Mouse (Mus musculus): ENCODE measurements around the gene 3830406C13Rik.
"Not testable (repeated sequence)": the region's sequence is repeated elsewhere in the genome, so short reads cannot be mapped to it uniquely, and the experiment has no call there.

Gene 3830406C13Rik

GRCm38 (mm10) chr14:12284141-12284912 is at the start of gene 3830406C13Rik:
3830406C13Rik (plus strand) TSS chr14:12284173.
- DNase-seq, result peak; percentile 84

GRCm38 (mm10) chr14:12243726-12244125 is 40.2 kb upstream of the 3830406C13Rik start:
- no peak for DNase-seq

GRCm38 (mm10) chr14:12276031-12276430 is 7.9 kb upstream of the 3830406C13Rik start:
- no peak for DNase-seq

- DNase-seq, result no peak
These were observed 332 bp upstream of the 3830406C13Rik start, which contains the start of gene Gm49355 for GRCm38 (mm10) chr14:12283641-12284040. Gm49355 (plus strand) TSS chr14:12283976.

- DNase-seq, result not testable (repeated sequence)
These were observed 5.8 kb downstream of the 3830406C13Rik start for GRCm38 (mm10) chr14:12289747-12290146.

GRCm38 (mm10) chr14:12296391-12296790 is 12.4 kb downstream of the 3830406C13Rik start:
- DNase-seq, result peak; percentile 19

DNA sequence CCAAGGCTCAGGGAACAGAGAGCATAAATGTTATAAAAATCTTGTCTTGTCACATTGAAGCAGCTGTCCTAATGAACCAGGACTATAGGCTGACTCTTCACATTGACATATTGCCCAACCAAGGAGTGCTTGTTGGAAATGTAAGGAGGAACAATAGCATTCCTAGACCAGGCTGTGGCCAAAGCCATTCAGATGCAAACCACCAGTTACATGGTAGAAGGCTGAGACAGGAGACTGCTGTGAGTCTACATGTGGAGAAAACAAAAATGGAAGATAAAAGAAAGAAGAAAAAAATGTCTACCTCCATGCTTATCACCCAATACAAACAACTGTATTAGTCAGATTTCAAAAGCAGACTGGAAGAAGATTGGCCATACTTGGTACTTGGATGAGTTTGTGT is 15.2 kb downstream of the 3830406C13Rik start:
- no peak for DNase-seq

GRCm38 (mm10) chr14:12299654-12300053 is 15.7 kb downstream of the 3830406C13Rik start:
- DNase-seq, result no peak

GRCm38 (mm10) chr14:12300275-12300674 is 16.3 kb downstream of the 3830406C13Rik start:
- DNase-seq, result no peak

- DNase-seq, result no peak
These were observed 16.7 kb downstream of the 3830406C13Rik start for GRCm38 (mm10) chr14:12300677-12301076.

GRCm38 (mm10) chr14:12303106-12303505 is 19.1 kb downstream of the 3830406C13Rik start:
- no peak for DNase-seq

GRCm38 (mm10) chr14:12333622-12334021 is 49.6 kb downstream of the 3830406C13Rik start:
- no peak for DNase-seq

- DNase-seq, result no peak
These were observed 51.0 kb downstream of the 3830406C13Rik start for GRCm38 (mm10) chr14:12334925-12335324.

DNA sequence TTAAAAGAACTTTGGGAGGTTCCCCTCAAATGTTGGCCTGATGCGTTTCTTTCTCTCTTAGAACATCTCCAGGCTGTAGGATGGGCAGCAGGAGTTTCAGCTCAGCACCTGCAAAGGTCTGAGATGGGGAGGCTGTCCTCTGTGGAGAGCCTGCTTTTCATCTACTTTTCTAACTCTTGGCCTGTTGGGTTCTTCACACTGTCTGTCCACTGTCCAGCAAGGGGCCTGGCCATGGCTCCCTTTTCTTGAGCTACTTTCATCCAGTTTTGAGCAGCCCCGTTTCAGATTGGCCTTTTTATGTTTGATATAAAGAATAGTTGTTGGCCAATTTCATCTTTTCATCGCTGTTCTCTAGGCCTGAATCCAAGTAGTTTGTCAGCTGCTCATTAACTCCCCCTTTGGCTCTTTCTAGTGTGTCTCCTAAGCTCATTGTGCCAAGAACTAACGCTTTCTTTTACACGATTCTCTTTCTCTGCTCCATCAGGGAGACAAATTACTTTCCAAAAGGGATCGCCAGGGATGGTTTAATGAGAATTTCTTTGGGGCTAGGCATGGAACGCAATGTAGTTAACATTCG is 53.5 kb downstream of the 3830406C13Rik start:
- DNase-seq, result no peak

DNA sequence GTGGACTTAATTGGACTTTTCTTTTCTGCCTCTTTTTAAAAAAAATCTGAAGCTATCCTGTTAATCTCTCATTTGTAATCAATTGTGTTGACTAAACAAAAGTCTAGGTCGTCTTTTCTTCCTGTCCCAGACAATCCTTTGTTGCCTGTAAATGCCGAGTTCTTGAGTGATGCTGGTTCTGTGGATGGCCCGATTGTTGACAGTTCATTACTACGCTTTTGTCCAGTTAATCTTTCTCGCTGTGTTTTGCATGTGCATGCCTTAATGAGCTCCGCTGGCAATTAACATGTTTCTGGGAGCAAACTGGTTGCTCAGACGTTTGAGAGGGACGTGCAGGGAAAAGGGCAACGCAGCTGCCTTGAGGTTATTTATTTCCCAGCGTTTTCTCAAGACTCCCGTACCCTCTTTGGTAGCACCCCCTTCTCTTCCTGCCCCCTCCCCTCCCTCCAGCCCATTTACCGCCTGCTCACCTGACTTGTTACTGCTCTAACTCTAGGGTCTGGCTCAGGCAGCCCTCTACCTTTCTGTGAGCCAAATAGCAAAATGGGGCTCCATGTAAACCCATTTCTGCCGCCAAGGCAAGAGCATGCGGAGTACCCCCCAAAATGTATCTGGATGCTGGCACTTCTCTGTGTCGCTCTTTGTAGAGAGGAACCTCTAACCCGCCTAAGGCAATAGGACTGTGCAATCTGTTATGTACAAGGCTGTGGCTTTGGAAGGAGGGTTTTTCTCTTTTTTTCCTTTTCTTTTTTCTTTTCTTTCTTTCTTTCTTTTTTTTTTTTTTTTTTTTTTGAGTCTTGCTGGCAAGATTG is 54.2 kb downstream of the 3830406C13Rik start:
- no peak for DNase-seq

DNA sequence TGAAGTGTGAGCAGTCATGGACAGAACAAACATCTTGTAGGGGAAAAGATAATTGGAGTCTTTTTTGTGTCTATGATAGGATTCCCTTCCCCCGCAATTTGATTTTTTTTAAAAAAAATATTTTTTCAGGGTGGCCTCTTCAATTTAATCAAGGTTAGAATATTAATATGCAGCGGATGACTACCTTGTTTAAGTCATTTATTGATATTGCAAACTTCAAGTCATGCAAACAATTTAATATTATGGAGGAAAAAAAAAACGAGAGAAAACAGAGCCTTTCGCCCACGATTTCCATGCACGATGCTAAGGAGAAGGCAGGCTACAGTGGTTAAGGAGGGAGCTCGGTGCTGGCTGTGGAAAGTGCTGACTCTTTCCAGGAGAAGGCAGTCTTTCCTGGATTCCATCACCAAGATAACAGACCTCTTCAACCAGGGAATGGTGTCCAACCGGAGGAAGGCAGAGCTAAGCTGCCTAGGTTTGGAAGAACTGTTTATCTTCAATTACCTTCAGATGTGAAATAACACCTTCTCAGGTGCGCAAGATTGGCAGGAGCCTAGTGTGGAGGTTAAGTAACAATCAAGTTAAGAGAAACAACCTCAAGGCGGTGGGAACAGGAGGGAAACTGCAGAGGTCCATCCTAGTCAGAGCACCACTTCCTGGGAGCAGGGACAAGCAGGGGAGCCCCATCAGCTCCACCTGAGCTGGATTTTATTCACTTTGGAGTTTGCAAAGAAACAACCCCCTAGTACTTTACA is 55.0 kb downstream of the 3830406C13Rik start:
- no peak for DNase-seq

- DNase-seq, result no peak
These were observed 56.5 kb downstream of the 3830406C13Rik start for GRCm38 (mm10) chr14:12340238-12341074.

- DNase-seq, result no peak
These were observed 57.3 kb downstream of the 3830406C13Rik start for GRCm38 (mm10) chr14:12341075-12341788.

- no peak for DNase-seq
These were observed 58.0 kb downstream of the 3830406C13Rik start for GRCm38 (mm10) chr14:12341789-12342457.

DNA sequence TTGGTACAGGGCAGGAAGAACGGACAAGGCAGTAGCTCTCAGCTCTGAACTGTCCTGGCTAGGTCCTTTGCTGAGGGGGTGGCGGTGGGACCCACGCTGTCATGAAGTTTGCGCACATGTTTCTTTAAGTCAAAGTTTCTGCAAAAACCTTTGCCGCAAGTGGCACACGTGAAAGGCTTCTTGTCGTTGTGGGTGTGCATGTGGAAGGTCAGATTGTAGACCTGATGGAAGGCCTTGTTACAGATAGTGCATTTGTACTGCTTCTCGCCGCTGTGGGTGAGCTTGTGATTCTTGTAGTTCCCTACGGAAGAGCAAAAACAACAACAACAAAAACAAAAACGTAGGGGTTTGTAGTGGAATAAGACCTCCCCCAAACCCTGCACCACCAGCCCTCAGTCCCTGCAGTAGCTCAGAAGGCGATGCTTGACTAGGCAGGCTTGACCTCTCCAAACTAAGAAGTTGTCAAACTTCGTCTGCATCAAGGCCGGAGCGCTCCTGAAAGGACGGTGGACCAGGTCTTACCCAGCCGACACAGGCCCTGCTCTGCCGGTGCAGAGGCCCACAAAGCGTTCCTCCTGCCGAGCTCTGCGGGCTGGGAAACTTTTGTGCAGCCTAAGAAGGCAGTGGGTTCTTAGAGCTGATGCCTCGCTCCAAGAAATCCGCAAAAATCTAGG is 58.6 kb downstream of the 3830406C13Rik start:
- DNase-seq, result no peak
